Mouse (Mus musculus) lung, postnatal 25 days (tissue): ENCODE measurements around the gene Ogdhl.

Source experiments
- DNase-seq: peaks from one replicate; pipeline ENCODE4 v3.0.0; 2022; ENCODE audit warnings: low spot score

Ogdhl gene

DNA sequence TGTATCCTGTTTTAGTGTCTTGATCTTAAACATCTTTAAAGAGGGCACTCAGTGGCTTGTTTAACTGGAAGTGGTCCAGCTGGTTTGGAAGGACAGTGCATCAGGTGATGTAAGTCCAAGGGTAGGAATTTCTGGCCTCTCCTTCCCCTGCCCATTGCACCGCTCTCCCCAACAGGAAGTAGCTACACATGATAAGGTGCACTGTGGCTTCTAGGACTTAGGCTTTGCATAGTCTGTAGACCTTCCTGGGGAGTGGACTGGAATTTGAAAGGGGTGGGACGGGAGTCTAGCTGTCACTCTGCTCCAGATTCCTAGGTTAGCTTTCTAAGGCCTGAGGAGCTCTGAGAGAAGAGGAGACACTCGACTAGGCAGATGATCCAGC lies 58.3 kb downstream of the Ogdhl start:
- DNase-seq: peak; percentile 5

DNA sequence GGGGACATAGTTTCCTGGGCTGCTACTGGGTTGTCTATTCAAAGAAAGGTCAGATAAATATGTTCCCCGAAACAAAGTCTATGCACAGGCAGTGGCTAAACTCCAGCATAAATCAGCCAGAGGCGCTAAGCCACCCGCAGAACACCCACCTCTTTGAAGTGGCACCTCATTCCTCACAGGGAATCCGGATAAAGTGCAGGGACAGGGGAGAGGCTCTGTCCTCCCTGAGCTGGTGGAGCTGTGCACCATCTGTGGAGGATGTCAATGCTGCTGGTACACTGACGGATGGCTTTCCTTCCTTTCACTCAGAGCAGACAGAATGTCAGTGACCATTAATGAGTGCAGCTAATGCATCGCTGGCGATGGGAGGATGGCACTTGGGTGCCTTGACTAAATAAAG lies 59.2 kb downstream of the Ogdhl start:
- no peak for DNase-seq

DNA sequence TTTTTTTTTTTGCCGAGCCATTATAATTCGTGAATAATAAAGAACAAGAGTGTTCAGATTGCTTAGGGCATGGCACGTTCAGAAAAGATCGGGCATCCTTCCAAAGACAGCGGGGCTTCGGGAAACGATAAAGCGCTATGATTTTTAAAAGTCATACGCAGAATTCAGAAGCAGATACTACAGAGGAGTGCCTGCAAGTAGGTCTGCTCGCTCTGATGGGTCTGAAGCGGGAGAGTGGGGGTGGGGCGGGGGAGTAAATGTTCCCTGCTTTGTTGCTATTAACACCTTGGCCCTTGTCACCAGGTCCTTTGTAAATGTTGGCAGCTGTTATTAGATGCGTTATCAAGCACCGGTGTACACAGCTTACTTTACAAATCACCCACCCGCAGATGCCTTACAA lies 59.8 kb downstream of the Ogdhl start:
- DNase-seq: no peak

DNA sequence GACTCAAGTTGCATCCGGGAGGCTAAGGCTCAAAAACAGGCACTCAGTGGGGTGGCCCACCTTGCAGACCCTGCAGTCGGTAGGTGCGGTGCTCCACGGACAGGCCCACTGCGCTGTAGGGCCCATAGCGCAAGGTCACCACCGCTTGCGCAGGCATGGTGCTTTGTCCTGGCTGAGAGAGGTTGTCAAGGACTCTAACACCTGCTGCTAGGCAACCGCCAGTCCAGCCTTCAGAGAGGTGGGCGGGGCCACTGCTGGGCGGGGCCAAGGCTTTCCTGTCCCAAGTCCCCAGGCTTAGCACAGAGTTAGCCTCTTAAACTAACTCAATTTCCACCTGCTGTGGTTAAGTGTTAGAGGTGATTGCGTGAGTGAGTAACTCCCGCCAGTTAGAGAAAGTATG lies 66.4 kb downstream of the Ogdhl start, which contains the start of gene 1700024G13Rik:
Gene 1700024G13Rik, minus strand, starts transcription at position 196 of the 400 bp plus-strand sequence.
- peak; percentile 50 for DNase-seq
